Mouse (Mus musculus): Measurements from ENCODE around the gene Ciao1. TPM values are rescaled to one million over a fixed set of nuclear protein-coding genes. Genes with fewer than 3 reads are reported as not detected.
"Not testable (repeated sequence)": the region's sequence is repeated elsewhere in the genome, so short reads cannot be mapped to it uniquely, and the experiment has no call there.

Ciao1 gene
- polyA plus RNA-seq, 1 experiment = 107 TPM

DNA sequence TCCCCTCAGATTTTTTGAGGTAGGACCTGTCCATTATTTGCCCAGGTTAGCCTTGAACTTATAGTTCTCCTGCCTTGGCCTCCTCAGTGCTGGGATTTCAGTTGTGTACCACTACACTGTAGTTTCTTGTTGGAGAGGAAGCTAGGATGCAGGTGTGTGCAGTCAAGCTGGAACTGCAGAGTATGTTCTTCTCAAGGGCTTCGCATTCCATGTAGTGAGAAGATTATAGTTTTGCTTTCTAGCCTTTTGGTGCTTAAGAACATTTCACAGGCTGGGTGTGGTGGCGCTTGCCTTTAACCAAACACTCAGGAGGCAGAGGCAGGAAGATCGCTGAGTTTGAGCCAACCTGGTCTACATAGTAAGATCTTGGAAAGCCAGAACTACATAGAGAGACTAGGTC lies 25.2 kb upstream of the Ciao1 start:
- TF ChIP-seq POLR2A (IDR thresholded peaks at IDR 0.05; ENCODE audit: control insufficient read depth, extremely low read depth, insufficient read depth, low read length, poor library complexity) (no peak), CTCF (IDR thresholded peaks at IDR 0.05; ENCODE audit: borderline replicate concordance, control insufficient read depth, extremely low read depth, insufficient read depth, low read length, poor library complexity) (no peak)
- no peak overlapping the region for H3K27ac ChIP-seq (ENCODE audit: control insufficient read depth, insufficient read depth, low read length)
- no peak for DNase-seq
- peaks cover 3% of the 10 kb centered on the region for H3K4me1 ChIP-seq (replicated peaks; ENCODE audit: control insufficient read depth, insufficient read depth, low read length)
- 96% methylated on average over 3 of the region's 3 CpGs for WGBS
- no peaks in the 10 kb centered on the region for H3K27me3 ChIP-seq (ENCODE audit: control insufficient read depth, insufficient read depth, low read length)
- H3K36me3 ChIP-seq (ENCODE audit: control insufficient read depth, insufficient read depth, low read length) = no peaks in the 10 kb centered on the region
- no peak overlapping the region for H3K4me3 ChIP-seq (ENCODE audit: control insufficient read depth, insufficient read depth, low read length)

DNA sequence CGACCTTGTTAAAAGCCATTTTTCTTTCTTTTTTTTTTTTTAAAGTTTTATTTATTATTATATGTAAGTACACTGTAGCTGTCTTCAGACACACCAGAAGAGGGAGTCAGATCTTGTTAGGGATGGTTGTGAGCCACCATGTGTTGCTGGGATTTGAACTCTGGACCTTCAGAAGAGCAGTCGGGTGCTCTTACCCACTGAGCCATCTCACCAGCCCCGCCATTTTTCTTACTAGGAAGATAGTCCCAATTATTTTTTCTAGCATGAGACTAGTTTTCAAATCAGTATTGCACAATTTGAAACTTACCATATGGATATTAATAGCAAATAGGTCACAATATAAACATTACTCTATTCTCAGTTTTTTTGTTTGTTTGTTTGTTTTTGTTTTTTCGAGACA lies 24.4 kb upstream of the Ciao1 start:
- 92% methylated on average over 4 of the region's 4 CpGs for WGBS
- not testable (repeated sequence) for H3K4me1 ChIP-seq (replicated peaks; ENCODE audit: control insufficient read depth, insufficient read depth, low read length); H3K27ac ChIP-seq (ENCODE audit: control insufficient read depth, insufficient read depth, low read length); DNase-seq; H3K4me3 ChIP-seq (ENCODE audit: control insufficient read depth, insufficient read depth, low read length); H3K36me3 ChIP-seq (ENCODE audit: control insufficient read depth, insufficient read depth, low read length); H3K27me3 ChIP-seq (ENCODE audit: control insufficient read depth, insufficient read depth, low read length)

DNA sequence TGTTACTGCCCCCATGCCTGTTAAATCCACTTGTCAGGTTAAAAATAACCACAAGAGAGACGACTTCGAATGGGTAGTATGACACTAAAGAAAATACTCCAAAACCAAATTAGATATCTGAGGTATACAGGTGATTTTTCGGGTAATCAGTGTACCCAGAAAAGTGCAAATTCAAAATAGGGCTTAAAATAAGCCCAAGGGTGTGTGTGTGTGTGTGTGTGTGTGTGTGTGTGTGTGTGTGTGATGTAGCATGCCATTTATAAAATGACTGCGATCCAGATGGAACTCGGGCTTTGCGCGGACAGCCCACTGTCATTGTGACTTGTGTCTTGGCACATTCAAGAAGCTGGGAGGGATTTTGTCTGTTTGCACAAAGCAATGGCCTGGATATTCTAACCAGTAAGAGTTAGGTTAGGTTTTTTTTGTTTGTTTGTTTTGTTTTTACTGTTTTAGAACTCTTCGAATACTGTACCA lies 23.5 kb upstream of the Ciao1 start:
- no peaks in the 10 kb centered on the region for H3K36me3 ChIP-seq (ENCODE audit: control insufficient read depth, insufficient read depth, low read length)
- H3K4me3 ChIP-seq (ENCODE audit: control insufficient read depth, insufficient read depth, low read length) = peak overlapping the region; percentile 74
- DNase-seq = no peak
- H3K27me3 ChIP-seq (ENCODE audit: control insufficient read depth, insufficient read depth, low read length) = no peaks in the 10 kb centered on the region
- no peak for TF ChIP-seq POLR2A (IDR thresholded peaks at IDR 0.05; ENCODE audit: control insufficient read depth, extremely low read depth, insufficient read depth, low read length, poor library complexity)
- no peak for TF ChIP-seq CTCF (IDR thresholded peaks at IDR 0.05; ENCODE audit: borderline replicate concordance, control insufficient read depth, extremely low read depth, insufficient read depth, low read length, poor library complexity)
- H3K4me1 ChIP-seq (replicated peaks; ENCODE audit: control insufficient read depth, insufficient read depth, low read length) = peaks cover 3% of the 10 kb centered on the region
- 6% methylated on average over 8 of the region's 8 CpGs for WGBS
- no peak overlapping the region for H3K27ac ChIP-seq (ENCODE audit: control insufficient read depth, insufficient read depth, low read length)

DNA sequence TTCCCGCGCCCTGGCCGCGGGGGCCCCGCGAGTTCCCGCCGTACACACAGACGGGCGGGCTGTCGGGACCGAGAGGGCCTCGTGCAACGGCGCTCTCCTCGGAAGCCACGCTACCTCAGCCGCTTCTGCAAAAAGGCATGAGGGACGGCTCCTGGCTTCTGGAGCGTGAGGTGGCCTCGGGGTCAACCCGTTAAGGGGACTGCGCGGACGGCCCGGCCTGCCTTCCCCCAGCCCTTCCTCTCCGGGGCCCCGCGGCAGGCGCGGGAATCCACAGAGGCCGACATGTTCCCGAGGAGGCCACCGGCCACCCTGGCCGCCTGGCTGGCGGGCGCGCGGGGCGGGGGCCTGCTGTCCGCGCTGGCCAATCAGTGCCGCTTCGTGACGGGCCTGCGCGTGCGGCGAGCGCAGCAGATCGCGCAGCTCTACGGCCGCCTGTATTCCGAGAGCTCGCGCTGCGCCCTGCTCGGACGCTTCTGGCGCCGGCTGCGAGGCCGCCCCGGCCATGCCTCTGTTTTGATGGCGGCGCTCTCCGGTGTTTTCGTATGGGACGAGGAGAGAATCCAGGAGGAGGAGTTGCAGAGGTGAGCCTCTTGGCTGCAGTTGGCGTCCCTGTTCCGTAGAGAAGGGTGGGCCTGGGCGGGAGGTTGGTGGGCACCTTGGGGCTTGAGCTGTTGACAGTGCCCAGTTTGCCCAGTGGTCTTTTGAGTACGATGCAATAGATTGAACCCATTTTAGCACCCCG lies 22.9 kb upstream of the Ciao1 start:
- Histone ChIP-seq H3K27ac (ENCODE audit: control insufficient read depth, insufficient read depth, low read length) (no peak overlapping the region), H3K36me3 (ENCODE audit: control insufficient read depth, insufficient read depth, low read length) (no peaks in the 10 kb centered on the region), H3K4me1 (replicated peaks; ENCODE audit: control insufficient read depth, insufficient read depth, low read length) (peaks cover 3% of the 10 kb centered on the region), H3K27me3 (ENCODE audit: control insufficient read depth, insufficient read depth, low read length) (no peaks in the 10 kb centered on the region), H3K4me3 (ENCODE audit: control insufficient read depth, insufficient read depth, low read length) (peak overlapping the region; percentile 74)
- under 1% methylated on average over 75 of the region's 75 CpGs for WGBS
- DNase-seq = peak; percentile 66
- TF ChIP-seq POLR2A (IDR thresholded peaks at IDR 0.05; ENCODE audit: control insufficient read depth, extremely low read depth, insufficient read depth, low read length, poor library complexity) = peak; percentile 34; the same call in 1 of the 2 replicates
- TF ChIP-seq CTCF (IDR thresholded peaks at IDR 0.05; ENCODE audit: borderline replicate concordance, control insufficient read depth, extremely low read depth, insufficient read depth, low read length, poor library complexity) = 0 out of 2 replicates have a peak, but pooled peaks have one; percentile 23

DNA sequence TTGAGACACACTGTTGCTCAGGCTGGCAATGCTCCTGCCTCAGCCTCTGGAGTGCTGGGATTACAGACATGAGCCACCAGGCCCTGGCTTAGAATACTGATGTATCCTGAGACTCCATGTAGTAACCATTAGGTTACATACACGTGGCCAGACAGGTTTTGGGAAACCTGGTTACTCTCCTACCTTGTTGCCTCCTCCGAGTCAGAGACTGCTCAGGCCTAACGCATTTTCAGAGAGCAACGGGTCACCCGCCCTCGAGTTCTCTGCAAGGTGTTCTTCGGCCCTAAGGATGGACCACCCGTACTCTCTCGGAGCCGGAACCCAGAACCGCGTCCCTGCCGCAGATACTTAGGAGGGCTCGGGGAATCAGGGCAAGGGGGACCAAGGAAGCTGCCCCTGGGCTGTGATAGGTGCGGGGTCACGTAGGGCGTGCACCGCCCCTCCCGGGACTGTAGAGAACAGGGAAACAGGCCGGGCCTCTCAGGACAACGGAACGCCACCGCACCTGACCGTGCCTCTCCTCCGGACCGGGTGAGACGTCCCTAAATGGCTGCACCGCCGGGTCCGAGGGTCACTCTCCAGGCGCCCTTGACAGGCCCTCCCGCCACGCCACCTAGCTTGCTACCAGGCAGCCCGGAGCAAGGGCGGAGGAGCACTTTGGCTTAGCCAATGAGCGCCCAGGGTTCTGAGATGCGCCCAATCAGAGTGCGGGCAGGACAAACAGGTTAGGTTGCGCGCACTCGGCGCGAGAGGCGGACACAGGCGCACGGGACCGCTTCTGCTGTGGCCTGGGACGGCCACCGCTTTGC lies 22.1 kb upstream of the Ciao1 start, which contains the start of gene Stard7:
Stard7 (plus strand) TSS at position 728 of the 809 bp plus-strand sequence.
- peak within 1 kb of the TSS; percentile 74 for H3K4me3 ChIP-seq (ENCODE audit: control insufficient read depth, insufficient read depth, low read length)
- peak; percentile 96 for DNase-seq
- H3K27me3 ChIP-seq (ENCODE audit: control insufficient read depth, insufficient read depth, low read length) = no peaks in the 10 kb centered on the region
- TF ChIP-seq CTCF (IDR thresholded peaks at IDR 0.05; ENCODE audit: borderline replicate concordance, control insufficient read depth, extremely low read depth, insufficient read depth, low read length, poor library complexity) (peak; percentile 37; the same call in 1 of the 2 replicates), POLR2A (IDR thresholded peaks at IDR 0.05; ENCODE audit: control insufficient read depth, extremely low read depth, insufficient read depth, low read length, poor library complexity) (0 out of 2 replicates have a peak, but pooled peaks have one; percentile 53)
- H3K4me1 ChIP-seq (replicated peaks; ENCODE audit: control insufficient read depth, insufficient read depth, low read length) = peaks cover 3% of the 10 kb centered on the region
- H3K36me3 ChIP-seq (ENCODE audit: control insufficient read depth, insufficient read depth, low read length) = no peaks in the 10 kb centered on the region
- under 1% methylated on average over 49 of the region's 49 CpGs for WGBS
- H3K27ac ChIP-seq (ENCODE audit: control insufficient read depth, insufficient read depth, low read length) = no peak within 1 kb of the TSS

DNA sequence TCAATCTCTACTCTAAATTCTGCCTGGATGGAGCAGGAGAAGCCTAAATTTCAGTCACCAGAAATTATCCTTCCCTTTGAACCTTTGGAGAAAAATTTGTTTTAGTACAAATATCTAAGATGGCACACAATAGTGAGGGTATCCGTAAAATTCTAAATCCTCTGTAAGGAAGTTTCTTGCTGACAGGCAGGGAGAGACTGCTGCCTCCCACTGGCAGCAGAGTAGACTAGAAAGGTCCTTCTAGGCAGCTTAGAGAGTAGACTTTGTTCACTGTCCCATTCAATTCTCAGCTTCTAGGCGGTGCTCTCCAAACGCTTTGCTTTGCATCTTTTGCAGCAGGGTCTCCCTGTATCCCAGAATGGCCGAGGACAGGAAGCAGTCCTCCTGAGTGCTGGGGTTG lies 20.2 kb upstream of the Ciao1 start:
- H3K36me3 ChIP-seq (ENCODE audit: control insufficient read depth, insufficient read depth, low read length) = no peaks in the 10 kb centered on the region
- no peaks in the 10 kb centered on the region for H3K27me3 ChIP-seq (ENCODE audit: control insufficient read depth, insufficient read depth, low read length)
- no peak overlapping the region for H3K27ac ChIP-seq (ENCODE audit: control insufficient read depth, insufficient read depth, low read length)
- peaks cover 3% of the 10 kb centered on the region for H3K4me1 ChIP-seq (replicated peaks; ENCODE audit: control insufficient read depth, insufficient read depth, low read length)
- no peak for DNase-seq
- no peak overlapping the region for H3K4me3 ChIP-seq (ENCODE audit: control insufficient read depth, insufficient read depth, low read length)
- TF ChIP-seq CTCF (IDR thresholded peaks at IDR 0.05; ENCODE audit: borderline replicate concordance, control insufficient read depth, extremely low read depth, insufficient read depth, low read length, poor library complexity) (no peak), POLR2A (IDR thresholded peaks at IDR 0.05; ENCODE audit: control insufficient read depth, extremely low read depth, insufficient read depth, low read length, poor library complexity) (no peak)
- WGBS = 93% methylated on average over 4 of the region's 4 CpGs

All from thymus, adult 2 months (tissue).